Mouse (Mus musculus) liver, postnatal 0 days (tissue): ENCODE data around the gene Plxna4.

Experiments used
- CTCF ChIP-seq: sonication (generic); IDR thresholded peaks from 2 replicates; pipeline ENCODE4 v1.5.1; 2016; ENCODE audit warnings: antibody characterized with exemption, low read depth
- EP300 ChIP-seq: IDR thresholded peaks from 2 replicates; pipeline ENCODE4 v1.6.1; 2016; ENCODE audit warnings: antibody characterized with exemption, low read depth, mild to moderate bottlenecking

DNA sequence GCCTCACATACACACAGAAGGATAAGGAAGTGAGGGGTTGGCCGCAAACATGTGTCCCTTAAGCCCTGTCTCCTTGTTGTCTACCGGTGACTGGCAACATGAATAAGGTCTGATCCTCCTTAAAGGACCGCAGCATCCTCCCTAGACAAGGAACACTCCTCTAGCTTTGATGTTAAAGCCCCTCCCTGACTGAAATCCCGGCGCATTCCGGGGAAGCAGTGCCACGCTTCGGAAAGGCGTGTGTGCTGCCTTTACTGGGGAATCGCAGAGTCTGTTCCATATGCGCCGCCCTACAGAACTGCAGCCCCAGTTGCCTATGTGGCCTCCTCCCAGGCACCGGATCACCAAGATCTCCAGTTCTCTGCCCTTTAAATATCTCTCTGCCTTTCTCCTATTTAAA lies 1.6 kb downstream of the Plxna4 start:
- TF ChIP-seq CTCF (no peak), EP300 (no peak)
